Mouse (Mus musculus) small intestine, adult 2 months (tissue): ENCODE data around the gene Egflam. TPM values are rescaled to one million over a fixed set of nuclear protein-coding genes. Genes with fewer than 3 reads are reported as not detected.

Experiments
- H3K27ac ChIP-seq: fragments of 200-500 bp; 2 replicates; pipeline ENCODE4 v1.5.1; 2012; ENCODE audit warnings: low read depth, low read length, control low read depth, inconsistent platforms; ENCODE audit not compliant: insufficient read depth
- H3K27me3 ChIP-seq: fragments of 200-500 bp; 2 replicates; pipeline ENCODE4 v1.6.1; 2012; ENCODE audit warnings: mild to moderate bottlenecking, moderate library complexity, low read length, inconsistent platforms; ENCODE audit not compliant: control insufficient read depth, insufficient read depth
- H3K36me3 ChIP-seq: fragments of 200-500 bp; 2 replicates; pipeline ENCODE4 v1.6.1; 2012; ENCODE audit warnings: mild to moderate bottlenecking, low read length, control low read depth, inconsistent platforms; ENCODE audit not compliant: control insufficient read depth, insufficient read depth
- H3K4me1 ChIP-seq: fragments of 200-500 bp; 2 replicates; pipeline ENCODE4 v1.6.1; 2012; ENCODE audit warnings: low read length, inconsistent platforms, mixed read lengths; ENCODE audit not compliant: control insufficient read depth, insufficient read depth, insufficient read length
- H3K4me3 ChIP-seq: fragments of 200-500 bp; 2 replicates; pipeline ENCODE4 v1.5.1; 2012; ENCODE audit warnings: low read depth, mild to moderate bottlenecking, control low read depth, inconsistent platforms, low read length, moderate library complexity
- CTCF ChIP-seq: fragments of 200-500 bp; IDR thresholded peaks from 2 replicates; pipeline ENCODE4 v1.5.1; 2012; ENCODE audit warnings: low read depth, mild to moderate bottlenecking, control low read depth, inconsistent platforms, low read length, moderate library complexity, mixed read lengths; ENCODE audit not compliant: insufficient replicate concordance, insufficient read length; ENCODE audit errors: extremely low read depth
- POLR2A ChIP-seq: fragments of 200-500 bp; IDR thresholded peaks from 2 replicates; pipeline ENCODE4 v1.6.1; 2012; ENCODE audit warnings: low read depth, mild to moderate bottlenecking, control low read depth, inconsistent platforms, low read length, moderate library complexity
- WGBS: fragments of 180-500 bp; shearing (Covaris S2); methylation state at CpG from one replicate; pipeline ENCODE4 v1.1.7; 2018; 5-methylcytosine and 5-hydroxymethylcytosine counted together
- polyA plus RNA-seq: library from polyadenylated mRNA; depleted of rRNA; stranded (reverse); fragments of >200 nt; gene quantifications from 2 replicates; pipeline ENCODE4 v1.2.3, GENCODE M21; 2012

Gene Egflam
- polyA plus RNA-seq, 1 experiment: 1.3 TPM

GRCm38 (mm10) chr15:7163851-7164250, 234.3 kb downstream of the Egflam start:
- TF ChIP-seq CTCF: no peak
- no peak for TF ChIP-seq POLR2A
- Histone ChIP-seq H3K36me3 (no peaks in the 10 kb centered on the region; the same call in 1 of the 2 replicates), H3K27ac (no peak overlapping the region), H3K27me3 (no peaks in the 10 kb centered on the region), H3K4me3 (no peak overlapping the region), H3K4me1 (no peaks in the 10 kb centered on the region)
- WGBS: 72% methylated on average over 6 of the region's 6 CpGs

- Histone ChIP-seq H3K4me3 (no peak overlapping the region), H3K4me1 (no peaks in the 10 kb centered on the region), H3K27me3 (no peaks in the 10 kb centered on the region), H3K27ac (no peak overlapping the region), H3K36me3 (no peaks in the 10 kb centered on the region)
- 87% methylated on average over 8 of the region's 8 CpGs for WGBS
- TF ChIP-seq CTCF: no peak
- TF ChIP-seq POLR2A: no peak
These were observed 237.9 kb downstream of the Egflam start for GRCm38 (mm10) chr15:7160321-7160720.

- WGBS: 79% methylated on average over 9 of the region's 9 CpGs
- no peak for TF ChIP-seq CTCF
- TF ChIP-seq POLR2A: no peak
- Histone ChIP-seq H3K27me3 (no peaks in the 10 kb centered on the region), H3K4me1 (no peaks in the 10 kb centered on the region), H3K36me3 (no peaks in the 10 kb centered on the region), H3K27ac (no peak overlapping the region), H3K4me3 (no peak overlapping the region)
These were observed 238.3 kb downstream of the Egflam start for GRCm38 (mm10) chr15:7159869-7160268.

GRCm38 (mm10) chr15:7157658-7158057, 240.5 kb downstream of the Egflam start:
- WGBS: 28% methylated on average over 6 of the region's 6 CpGs
- Histone ChIP-seq H3K4me3 (no peak overlapping the region), H3K27ac (no peak overlapping the region), H3K36me3 (no peaks in the 10 kb centered on the region), H3K27me3 (no peaks in the 10 kb centered on the region), H3K4me1 (no peaks in the 10 kb centered on the region; the same call in 1 of the 2 replicates)
- no peak for TF ChIP-seq CTCF
- TF ChIP-seq POLR2A: no peak
